Mouse (Mus musculus): ENCODE data around the gene Cpeb3.

DNA sequence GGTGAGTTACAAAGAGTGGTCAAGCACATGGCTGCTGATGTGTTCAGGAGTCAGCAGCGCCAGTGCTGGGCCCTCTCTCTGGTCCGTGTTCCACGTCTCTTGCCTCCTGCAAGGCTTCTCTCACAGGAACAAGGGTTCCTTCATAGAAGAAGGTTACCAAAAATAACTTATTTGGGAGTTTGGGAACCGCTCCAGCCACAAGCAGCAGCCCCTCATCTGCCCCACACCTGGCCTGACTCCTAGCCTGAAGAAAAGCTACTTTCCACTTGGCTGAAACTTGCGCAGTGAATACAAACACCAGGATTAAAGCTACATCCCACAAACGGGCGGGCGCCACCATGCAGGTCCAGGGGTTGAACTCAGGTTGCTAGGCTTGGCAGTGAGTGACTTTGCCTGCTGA lies 93.0 kb downstream of the Cpeb3 start:
- TF ChIP-seq GATA1 (IDR thresholded peaks at IDR 0.05; ENCODE audit: borderline replicate concordance, low read length): no peak
- TF ChIP-seq FLI1 (IDR thresholded peaks at IDR 0.05; ENCODE audit: low read length): no peak
